Comparison of ENCODE assay signal across 14 mouse cellular contexts in the genomic region with DNA sequence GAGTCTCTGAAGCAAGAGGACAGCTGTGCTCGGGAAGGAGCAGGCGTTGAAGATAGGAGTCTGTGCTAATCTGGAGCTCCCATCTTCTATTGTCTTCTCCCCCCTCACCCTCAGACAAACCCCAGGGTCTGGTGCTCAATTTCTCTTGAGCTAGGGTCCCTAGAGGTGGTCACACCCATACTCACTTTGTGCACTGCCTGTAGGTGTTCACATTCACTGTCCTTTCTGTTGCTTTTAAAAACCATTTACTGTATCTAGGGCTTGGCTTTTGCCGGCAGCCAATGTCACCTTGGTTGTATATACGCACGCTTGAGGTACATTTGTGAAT.
DNase-seq lines count a peak whose midpoint lies in the region; ATAC-seq and TF ChIP-seq lines count a peak whose summit lies in the region.
"Had no signal": no experiment of that assay in that cellular context is flagged by ENCODE, and none has a peak within 500 bp of the region (broad histone marks: within the 10 kb centered on the region; RNA-seq: fewer than 3 reads in every experiment).

No protein-coding gene starts in this region.

- no peaks in the 10 kb centered on the region for H3K36me3 ChIP-seq in heart, postnatal 0 days (replicated peaks; ENCODE audit: control insufficient read depth, insufficient read depth, low read length)
- H3K36me3 ChIP-seq in lung, postnatal 0 days (ENCODE audit: insufficient read depth, low read length): no peaks in the 10 kb centered on the region
- H3K36me3 ChIP-seq in limb, embryonic 12.5 days: no peaks in the 10 kb centered on the region
- H3K36me3 ChIP-seq in stomach, embryonic 16.5 days (ENCODE audit: control insufficient read depth, insufficient read depth, low read length): no peaks in the 10 kb centered on the region
- H3K36me3 ChIP-seq: embryonic facial prominence, embryonic 13.5 days; midbrain, embryonic 12.5 days had no signal

- H3K27me3 ChIP-seq in heart, postnatal 0 days (ENCODE audit: control insufficient read depth, insufficient read depth, low read length): no peaks in the 10 kb centered on the region
- no peaks in the 10 kb centered on the region for H3K27me3 ChIP-seq in lung, postnatal 0 days (replicated peaks; ENCODE audit: insufficient read depth, low read length)
- no peaks in the 10 kb centered on the region for H3K27me3 ChIP-seq in limb, embryonic 12.5 days
- H3K27me3 ChIP-seq in stomach, embryonic 16.5 days (ENCODE audit: control insufficient read depth, insufficient read depth, low read length): no peaks in the 10 kb centered on the region
- H3K27me3 ChIP-seq: forebrain, embryonic 13.5 days; Patski had no signal

- no peaks in the 10 kb centered on the region for H3K9me3 ChIP-seq in heart, postnatal 0 days (replicated peaks; ENCODE audit: control insufficient read depth, low read length)
- 0 out of 2 replicates have a peak, but pooled peaks cover 3% of the 10 kb centered on the region for H3K9me3 ChIP-seq in lung, postnatal 0 days (ENCODE audit: low read length)
- no peaks in the 10 kb centered on the region for H3K9me3 ChIP-seq in limb, embryonic 12.5 days
- H3K9me3 ChIP-seq in stomach, embryonic 16.5 days (replicated peaks; ENCODE audit: control insufficient read depth, low read length): no peaks in the 10 kb centered on the region
- H3K9me3 ChIP-seq: embryonic facial prominence, embryonic 13.5 days; forebrain, embryonic 13.5 days; midbrain, embryonic 12.5 days had no signal

- H3K27ac ChIP-seq in heart, postnatal 0 days (ENCODE audit: low read depth): peak overlapping the region; percentile 63
- no peak overlapping the region for H3K27ac ChIP-seq in lung, postnatal 0 days (ENCODE audit: low read length)
- no peak overlapping the region for H3K27ac ChIP-seq in limb, embryonic 12.5 days
- peak overlapping the region; percentile 31; the same call in 1 of the 2 replicates for H3K27ac ChIP-seq in stomach, embryonic 16.5 days (ENCODE audit: low read length)
- H3K27ac ChIP-seq: embryonic facial prominence, embryonic 13.5 days; forebrain, embryonic 13.5 days; left cerebral cortex, adult 2 months; midbrain, embryonic 12.5 days had no signal

- no peak overlapping the region for H3K9ac ChIP-seq in heart, postnatal 0 days (replicated peaks; ENCODE audit: low read depth, low read length)
- H3K9ac ChIP-seq in lung, postnatal 0 days (replicated peaks; ENCODE audit: low read depth): no peak overlapping the region
- H3K9ac ChIP-seq in limb, embryonic 12.5 days (replicated peaks): no peak overlapping the region
- no peak overlapping the region for H3K9ac ChIP-seq in stomach, embryonic 16.5 days (ENCODE audit: low read length)
- H3K9ac ChIP-seq: embryonic facial prominence, embryonic 13.5 days; forebrain, embryonic 13.5 days; lung, embryonic 14.5 days; midbrain, embryonic 12.5 days had no signal

- DNase-seq in heart, postnatal 0 days (ENCODE audit: low spot score): no peak
- DNase-seq in heart, adult 18-20 months: no peak
- no peak for DNase-seq in lung, postnatal 0 days (ENCODE audit: low spot score)
- no peak for DNase-seq in lung, postnatal 14 days
- no peak for DNase-seq in adrenal gland, adult (ENCODE audit: inconsistent age in 2 of 2, low spot score in 1 of 2)

- TF ChIP-seq CTCF in heart, postnatal 0 days (IDR thresholded peaks at IDR 0.05; ENCODE audit: low read depth): no peak
- TF ChIP-seq CTCF in lung, postnatal 0 days (IDR thresholded peaks at IDR 0.05): no peak

- no peak for TF ChIP-seq EP300 in heart, postnatal 0 days (IDR thresholded peaks at IDR 0.05; ENCODE audit: low read depth)
- no peak for TF ChIP-seq EP300 in lung, postnatal 0 days (IDR thresholded peaks at IDR 0.05)

- peaks cover 10% of the 10 kb centered on the region; the same call in 1 of the 2 replicates for H3K4me1 ChIP-seq in heart, postnatal 0 days (ENCODE audit: control insufficient read depth, insufficient read depth)
- H3K4me1 ChIP-seq in lung, postnatal 0 days (ENCODE audit: insufficient read depth, low read depth, low read length): no peaks in the 10 kb centered on the region
- H3K4me1 ChIP-seq in limb, embryonic 12.5 days (replicated peaks): peaks cover 12% of the 10 kb centered on the region
- peaks cover 10% of the 10 kb centered on the region; the same call in 1 of the 2 replicates for H3K4me1 ChIP-seq in stomach, embryonic 16.5 days (ENCODE audit: control insufficient read depth, insufficient read depth, low read length)
- H3K4me1 ChIP-seq: forebrain, embryonic 13.5 days; midbrain, embryonic 12.5 days had no signal

- no peak overlapping the region for H3K4me2 ChIP-seq in heart, postnatal 0 days (ENCODE audit: low read depth, low read length)
- H3K4me2 ChIP-seq in lung, postnatal 0 days (replicated peaks; ENCODE audit: low read depth, low read length): no peak overlapping the region
- H3K4me2 ChIP-seq in limb, embryonic 12.5 days: no peak overlapping the region
- no peak overlapping the region for H3K4me2 ChIP-seq in stomach, embryonic 16.5 days (ENCODE audit: low read depth, low read length)
- H3K4me2 ChIP-seq: embryonic facial prominence, embryonic 13.5 days; forebrain, embryonic 13.5 days; lung, embryonic 14.5 days; midbrain, embryonic 12.5 days had no signal

- 73% methylated on average over 5 of the region's 5 CpGs for WGBS in heart, postnatal 0 days
- WGBS in lung, postnatal 0 days: 77% methylated on average over 5 of the region's 5 CpGs
- 71% methylated on average over 5 of the region's 5 CpGs for WGBS in limb, embryonic 12.5 days
- 62% methylated on average over 5 of the region's 5 CpGs for WGBS in stomach, embryonic 16.5 days

- no peak for ATAC-seq in heart, postnatal 0 days (ENCODE audit: insufficient read depth, low read depth)
- ATAC-seq in lung, postnatal 0 days: 0 out of 2 replicates have a peak, but pooled peaks have one; percentile 8
- 0 out of 2 replicates have a peak, but pooled peaks have one; percentile 59 for ATAC-seq in limb, embryonic 12.5 days (ENCODE audit: insufficient number of reproducible peaks, insufficient read depth, low FRiP score, low TSS enrichment, low read depth)
- no peak for ATAC-seq in stomach, embryonic 16.5 days (ENCODE audit: insufficient read depth, low FRiP score)
- ATAC-seq in inflammation-experienced regulatory T-cells, adult 6 months: no peak
- ATAC-seq: forebrain, embryonic 13.5 days had no signal

- H3K4me3 ChIP-seq in heart, postnatal 0 days (ENCODE audit: low read depth, low read length): no peak overlapping the region
- H3K4me3 ChIP-seq in lung, postnatal 0 days (ENCODE audit: low read depth, low read length): no peak overlapping the region
- H3K4me3 ChIP-seq in limb, embryonic 12.5 days (replicated peaks): no peak overlapping the region
- no peak overlapping the region for H3K4me3 ChIP-seq in stomach, embryonic 16.5 days (replicated peaks; ENCODE audit: low read length)
- H3K4me3 ChIP-seq: embryonic facial prominence, embryonic 13.5 days; forebrain, embryonic 13.5 days; left cerebral cortex, adult 2 months; midbrain, embryonic 12.5 days had no signal

Comparison
In these comparisons a context has a peak if more than half of its experiments do, and no peak if none do; other contexts are left out.
1. ATAC-seq: peak in lung, postnatal 0 days (single experiment) and limb, embryonic 12.5 days (single experiment); none in heart, postnatal 0 days (single experiment), stomach, embryonic 16.5 days (single experiment) and inflammation-experienced regulatory T-cells, adult 6 months (single experiment).
2. H3K27ac ChIP-seq: peak in heart, postnatal 0 days (single experiment) and stomach, embryonic 16.5 days (single experiment); none in lung, postnatal 0 days (single experiment) and limb, embryonic 12.5 days (single experiment).